Mouse (Mus musculus): Measurements from ENCODE around the gene Peg3. TPM values are rescaled to one million over a fixed set of nuclear protein-coding genes. Genes with fewer than 3 reads are reported as not detected.
A peak's percentile ranks its signal among the peaks of the same experiment; 100 is the strongest.

Peg3 gene
- total and polyA plus RNA-seq, 2 experiments from 2014 or later, result 75.5 to 122 TPM

DNA sequence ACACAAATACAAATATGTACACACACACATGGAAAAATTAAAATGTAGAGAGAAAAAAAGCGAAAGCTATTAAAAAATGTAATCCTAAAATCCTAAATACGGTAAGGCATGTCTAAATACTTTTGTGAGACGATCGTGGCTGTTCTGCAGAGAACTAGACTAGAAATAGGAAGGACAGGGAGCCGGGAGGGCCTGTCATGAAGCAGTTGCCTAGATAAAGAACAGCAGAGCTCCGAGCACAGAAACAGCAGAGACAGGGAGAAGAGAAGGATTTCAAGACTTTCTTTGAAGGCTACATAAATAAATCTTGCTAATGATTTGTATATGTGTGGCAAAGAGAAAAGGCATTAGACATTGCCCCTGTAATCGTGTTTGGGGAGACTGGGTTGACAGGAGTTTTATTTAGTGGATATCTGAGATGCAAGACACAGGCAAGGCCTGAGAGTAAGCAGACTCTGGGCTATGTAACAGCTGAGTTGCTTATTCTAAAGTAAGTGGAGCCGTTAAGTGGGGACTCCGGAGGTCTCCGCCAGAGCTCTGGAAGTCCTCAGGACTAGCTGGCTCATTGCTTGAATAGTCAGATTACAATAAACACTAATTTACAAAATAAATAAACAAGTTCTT lies 14.2 kb upstream of the Peg3 start:
- Histone ChIP-seq H3K27ac (no peak overlapping the region), H3K4me1 (ENCODE audit: insufficient read depth, low read length) (no peaks in the 10 kb centered on the region), H3K4me3 (ENCODE audit: low read length) (no peak overlapping the region), H3K36me3 (ENCODE audit: insufficient read depth, low read length) (no peaks in the 10 kb centered on the region), H3K4me2 (ENCODE audit: low read depth, low read length) (no peak overlapping the region), H3K27me3 (ENCODE audit: insufficient read depth, low read length) (no peaks in the 10 kb centered on the region), H3K9me3 (ENCODE audit: low read length) (no peaks in the 10 kb centered on the region), H3K9ac (replicated peaks; ENCODE audit: low read length) (no peak overlapping the region)
- ATAC-seq (no peak), DNase-seq (ENCODE audit: low spot score) (no peak)
- no peak for TF ChIP-seq CTCF (IDR thresholded peaks at IDR 0.05; ENCODE audit: low read depth)
- WGBS, result 74% methylated on average over 10 of the region's 10 CpGs

DNA sequence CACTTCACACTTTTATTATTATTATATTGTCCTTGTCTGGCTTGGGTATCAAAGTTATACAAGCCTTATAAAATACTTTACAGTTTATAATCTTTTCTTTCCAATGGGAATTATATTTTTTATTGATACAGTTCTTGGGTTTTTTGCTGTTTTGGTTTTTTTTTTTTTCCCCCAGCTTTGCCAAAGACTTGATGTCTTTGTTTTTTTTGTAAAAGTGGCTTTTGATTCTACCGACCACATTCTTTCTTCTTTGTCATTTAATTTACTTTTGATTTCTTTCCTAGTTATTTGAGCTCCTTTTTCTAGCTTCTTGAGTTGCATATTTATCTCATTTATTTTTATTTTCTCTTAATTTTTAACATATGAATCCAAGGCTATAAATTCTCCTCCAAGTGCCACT lies 5.8 kb upstream of the Peg3 start:
- Histone ChIP-seq H3K27ac (no peak overlapping the region), H3K27me3 (ENCODE audit: insufficient read depth, low read length) (no peaks in the 10 kb centered on the region), H3K4me2 (ENCODE audit: low read depth, low read length) (no peak overlapping the region), H3K4me1 (ENCODE audit: insufficient read depth, low read length) (no peaks in the 10 kb centered on the region), H3K36me3 (ENCODE audit: insufficient read depth, low read length) (no peaks in the 10 kb centered on the region), H3K9ac (replicated peaks; ENCODE audit: low read length) (no peak overlapping the region), H3K4me3 (ENCODE audit: low read length) (no peak overlapping the region), H3K9me3 (ENCODE audit: low read length) (no peaks in the 10 kb centered on the region)
- TF ChIP-seq CTCF (IDR thresholded peaks at IDR 0.05; ENCODE audit: low read depth), result no peak
- no peak for ATAC-seq
- 68% methylated on average over 1 of the region's 1 CpGs for WGBS
- no peak for DNase-seq (ENCODE audit: low spot score)

DNA sequence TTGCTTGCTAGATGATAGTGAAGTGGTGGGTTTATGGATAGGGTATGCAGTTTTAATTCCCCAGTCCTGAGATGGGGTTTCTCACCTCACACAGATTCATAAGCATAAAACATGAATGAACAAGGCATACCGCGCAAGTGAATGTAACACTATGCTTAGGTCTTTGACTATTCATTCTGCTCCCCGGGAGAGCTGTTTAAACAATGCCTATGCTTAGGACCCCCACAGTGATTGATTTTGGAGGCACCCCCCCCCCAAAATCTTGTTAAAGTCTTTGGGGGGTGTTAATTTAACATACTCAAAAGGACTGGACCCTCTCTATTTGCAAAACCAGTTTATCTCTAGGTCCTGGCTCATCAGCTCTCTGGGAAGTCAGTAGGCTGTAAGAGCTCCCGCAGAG lies 1.7 kb upstream of the Peg3 start:
- no peak for ATAC-seq
- no peak for DNase-seq (ENCODE audit: low spot score)

DNA sequence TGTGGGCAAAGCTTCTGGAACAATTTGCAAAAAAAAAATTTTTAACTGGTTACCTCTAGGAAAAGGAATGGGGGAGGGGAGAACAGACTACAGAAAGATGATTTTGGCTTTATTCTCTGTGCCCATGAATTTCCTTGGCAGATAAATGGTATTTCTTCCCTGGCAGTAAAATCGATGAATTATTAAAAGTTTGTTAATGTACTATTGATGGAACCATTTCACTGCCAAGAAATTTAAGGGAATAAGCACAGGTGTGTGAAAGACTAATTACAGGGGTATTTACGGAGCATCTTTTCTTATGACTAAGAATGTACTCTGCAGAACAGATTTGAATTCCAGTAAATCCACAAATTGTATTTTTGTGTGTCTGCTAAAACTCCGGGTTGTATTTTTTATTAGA lies 1.1 kb upstream of the Peg3 start:
- Histone ChIP-seq H3K9ac (replicated peaks; ENCODE audit: low read length) (peak overlapping the region; percentile 76; the same call in 1 of the 2 replicates), H3K9me3 (ENCODE audit: low read length) (0 out of 2 replicates have a peak, but pooled peaks cover 5% of the 10 kb centered on the region), H3K27ac (no peak overlapping the region), H3K4me1 (ENCODE audit: insufficient read depth, low read length) (no peaks in the 10 kb centered on the region), H3K36me3 (ENCODE audit: insufficient read depth, low read length) (no peaks in the 10 kb centered on the region), H3K4me2 (ENCODE audit: low read depth, low read length) (peak overlapping the region; percentile 53), H3K4me3 (ENCODE audit: low read length) (peak overlapping the region; percentile 60), H3K27me3 (ENCODE audit: insufficient read depth, low read length) (no peaks in the 10 kb centered on the region)
- no peak for ATAC-seq
- no peak for TF ChIP-seq CTCF (IDR thresholded peaks at IDR 0.05; ENCODE audit: low read depth)
- 54% methylated on average over 3 of the region's 3 CpGs for WGBS
- no peak for DNase-seq (ENCODE audit: low spot score)

More for the DNA sequence above, 1.7 kb upstream of the Peg3 start:
- no peaks in the 10 kb centered on the region for H3K27me3 ChIP-seq (ENCODE audit: insufficient read depth, low read length)
- H3K4me1 ChIP-seq (ENCODE audit: insufficient read depth, low read length), result no peaks in the 10 kb centered on the region
- H3K27ac ChIP-seq, result peak overlapping the region; percentile 37; the same call in 1 of the 2 replicates
- peak overlapping the region; percentile 76 for H3K9ac ChIP-seq (replicated peaks; ENCODE audit: low read length)
- 41% methylated on average over 4 of the region's 4 CpGs for WGBS
- no peaks in the 10 kb centered on the region for H3K36me3 ChIP-seq (ENCODE audit: insufficient read depth, low read length)
- H3K9me3 ChIP-seq (ENCODE audit: low read length), result 0 out of 2 replicates have a peak, but pooled peaks cover 5% of the 10 kb centered on the region
- H3K4me3 ChIP-seq (ENCODE audit: low read length), result peak overlapping the region; percentile 60
- H3K4me2 ChIP-seq (ENCODE audit: low read depth, low read length), result peak overlapping the region; percentile 53
- TF ChIP-seq CTCF (IDR thresholded peaks at IDR 0.05; ENCODE audit: low read depth), result no peak

DNA sequence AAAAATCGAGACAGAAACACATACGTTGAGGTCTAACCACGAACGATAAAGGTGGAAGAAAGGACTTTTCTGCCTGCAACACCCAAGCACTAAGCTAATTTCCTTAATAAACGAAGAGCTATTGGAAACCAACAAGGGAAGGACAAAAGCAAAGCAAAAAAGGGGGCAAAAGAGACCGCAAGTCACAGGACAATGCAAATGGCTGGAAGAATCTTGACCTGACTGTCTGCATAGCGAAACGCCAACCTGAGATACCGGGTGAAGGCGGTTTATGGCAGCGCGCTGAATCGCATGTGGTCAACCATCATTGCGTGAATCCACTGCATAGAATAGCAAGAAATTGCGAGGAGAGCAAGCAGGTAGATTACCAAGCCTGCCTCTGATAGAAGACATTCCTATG lies 570 bp upstream of the Peg3 start:
- peak overlapping the region; percentile 53 for H3K4me2 ChIP-seq (ENCODE audit: low read depth, low read length)
- 0 out of 2 replicates have a peak, but pooled peaks cover 5% of the 10 kb centered on the region for H3K9me3 ChIP-seq (ENCODE audit: low read length)
- H3K27ac ChIP-seq, result peak overlapping the region; percentile 94
- no peaks in the 10 kb centered on the region for H3K36me3 ChIP-seq (ENCODE audit: insufficient read depth, low read length)
- peak overlapping the region; percentile 76 for H3K9ac ChIP-seq (replicated peaks; ENCODE audit: low read length)
- H3K4me1 ChIP-seq (ENCODE audit: insufficient read depth, low read length), result no peaks in the 10 kb centered on the region
- peak overlapping the region; percentile 60 for H3K4me3 ChIP-seq (ENCODE audit: low read length)
- 46% methylated on average over 15 of the region's 15 CpGs for WGBS
- no peaks in the 10 kb centered on the region for H3K27me3 ChIP-seq (ENCODE audit: insufficient read depth, low read length)
- peak; percentile 59 for DNase-seq (ENCODE audit: low spot score)
- TF ChIP-seq CTCF (IDR thresholded peaks at IDR 0.05; ENCODE audit: low read depth), result no peak
- no peak for ATAC-seq

DNA sequence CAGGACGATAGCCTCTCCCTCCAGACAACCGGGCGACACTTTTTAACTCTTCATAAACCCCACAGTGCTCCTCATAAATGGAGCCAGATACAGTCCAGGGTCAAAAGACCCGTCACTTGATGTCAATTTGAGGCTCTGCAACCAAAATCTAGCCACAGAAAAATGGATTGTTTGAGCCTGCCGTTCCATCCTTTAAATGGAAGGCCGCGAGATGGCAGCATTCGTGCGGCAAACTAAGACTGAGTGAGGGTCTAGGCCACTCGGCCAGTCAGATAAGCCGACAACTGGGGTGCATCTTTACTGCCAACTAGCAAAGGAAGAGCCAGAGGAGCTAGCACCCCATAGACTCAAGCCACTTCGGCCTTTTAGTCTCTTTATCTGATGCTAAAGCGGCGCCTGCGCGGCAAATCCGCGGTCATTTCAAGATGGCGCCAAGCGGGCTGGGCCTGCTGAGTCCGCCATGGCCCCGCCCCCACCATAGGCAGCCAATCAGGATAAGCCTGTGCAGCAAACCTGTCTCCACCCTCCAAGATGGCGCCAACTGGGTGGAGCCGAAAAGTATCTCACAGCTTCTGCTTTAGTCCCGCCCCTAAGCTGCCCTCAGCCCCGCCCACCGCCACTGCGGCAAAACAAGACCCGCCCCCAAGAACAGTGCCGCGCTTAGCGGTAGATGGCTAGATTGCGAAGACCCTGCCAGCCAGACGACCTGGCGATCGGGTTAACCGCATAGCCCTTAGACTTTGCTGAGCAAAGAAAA lies 992 bp downstream of the Peg3 start:
- 0 out of 2 replicates have a peak, but pooled peaks cover 5% of the 10 kb centered on the region for H3K9me3 ChIP-seq (ENCODE audit: low read length)
- peak overlapping the region; percentile 94 for H3K27ac ChIP-seq
- TF ChIP-seq CTCF (IDR thresholded peaks at IDR 0.05; ENCODE audit: low read depth), result peak; percentile 49
- DNase-seq (ENCODE audit: low spot score) (peak; percentile 96), ATAC-seq (peak; percentile 50)
- H3K36me3 ChIP-seq (ENCODE audit: insufficient read depth, low read length), result peaks cover 5% of the 10 kb centered on the region; the same call in 1 of the 2 replicates
- WGBS, result 52% methylated on average over 37 of the region's 37 CpGs
- peak overlapping the region; percentile 60 for H3K4me3 ChIP-seq (ENCODE audit: low read length)
- H3K9ac ChIP-seq (replicated peaks; ENCODE audit: low read length), result peak overlapping the region; percentile 76
- peak overlapping the region; percentile 53 for H3K4me2 ChIP-seq (ENCODE audit: low read depth, low read length)
- no peaks in the 10 kb centered on the region for H3K4me1 ChIP-seq (ENCODE audit: insufficient read depth, low read length)
- no peaks in the 10 kb centered on the region for H3K27me3 ChIP-seq (ENCODE audit: insufficient read depth, low read length)
